Mouse (Mus musculus) 416B (cell line): Measurements from ENCODE around the gene Fbln7.

Experiments used
- DNase-seq: peaks from one replicate; pipeline ENCODE4 v3.0.0; 2011; ENCODE audit warnings: low read depth

The Fbln7 gene

DNA sequence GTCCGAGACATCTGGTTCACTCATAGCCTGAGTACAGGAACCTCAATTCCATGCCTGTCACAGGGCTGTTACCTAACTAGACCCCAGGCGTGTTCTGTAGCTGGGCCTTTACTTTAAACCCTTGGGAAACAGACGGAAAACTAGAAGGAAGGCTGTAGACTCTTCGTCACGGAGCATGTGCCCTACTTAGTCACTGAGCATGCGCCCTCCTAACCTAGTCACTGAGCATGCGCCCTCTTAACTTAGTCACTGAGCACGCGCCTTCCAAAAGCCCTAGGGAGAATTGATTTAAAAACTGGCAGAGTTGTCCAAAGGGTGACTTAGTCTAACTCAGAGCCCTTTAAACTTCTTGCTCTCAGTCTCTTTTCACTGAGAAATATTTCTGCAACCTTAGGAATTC, at the start of gene Fbln7:
Fbln7 (plus strand) TSS at position 346 of the 400 bp plus-strand sequence.
- DNase-seq: no peak

DNA sequence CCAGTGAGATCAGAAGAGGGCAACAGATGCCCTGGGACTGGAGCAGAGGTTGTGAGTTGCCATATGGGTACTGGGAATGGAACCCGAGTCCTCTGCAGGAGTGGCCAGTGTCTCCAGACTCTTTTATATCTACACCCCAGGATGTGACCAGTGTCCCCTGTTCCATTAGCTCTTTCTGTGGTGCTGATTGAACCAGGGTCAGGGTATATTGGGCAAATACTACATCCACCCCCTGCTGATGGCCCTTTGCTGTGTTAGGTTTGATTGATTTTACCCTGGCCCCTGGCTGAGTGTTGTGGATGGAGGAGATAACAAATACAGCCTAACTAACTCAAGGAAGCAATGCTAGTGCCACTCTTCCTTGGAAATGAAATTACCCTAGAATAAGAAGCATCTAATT, 46.5 kb upstream of the Fbln7 start:
- DNase-seq: no peak

DNA sequence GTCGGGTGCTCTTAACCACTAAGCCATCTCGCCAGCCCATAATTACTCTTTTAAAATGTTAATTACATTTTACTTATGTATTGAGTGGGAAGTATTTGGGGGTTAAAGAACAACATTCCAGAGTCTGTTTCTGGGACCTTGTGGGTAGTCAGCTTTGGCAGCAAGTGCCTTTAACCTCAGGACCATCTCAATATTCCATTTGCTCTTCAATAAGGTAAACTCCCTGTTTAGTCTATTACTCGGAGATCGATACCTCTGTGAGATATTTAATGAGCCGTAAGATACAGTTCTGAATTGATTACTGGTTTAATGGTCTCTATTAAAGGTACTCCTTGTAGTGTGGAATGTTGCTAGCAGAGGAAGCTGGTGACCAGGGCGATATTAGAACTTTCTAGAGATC, 45.9 kb upstream of the Fbln7 start:
- DNase-seq: no peak

DNA sequence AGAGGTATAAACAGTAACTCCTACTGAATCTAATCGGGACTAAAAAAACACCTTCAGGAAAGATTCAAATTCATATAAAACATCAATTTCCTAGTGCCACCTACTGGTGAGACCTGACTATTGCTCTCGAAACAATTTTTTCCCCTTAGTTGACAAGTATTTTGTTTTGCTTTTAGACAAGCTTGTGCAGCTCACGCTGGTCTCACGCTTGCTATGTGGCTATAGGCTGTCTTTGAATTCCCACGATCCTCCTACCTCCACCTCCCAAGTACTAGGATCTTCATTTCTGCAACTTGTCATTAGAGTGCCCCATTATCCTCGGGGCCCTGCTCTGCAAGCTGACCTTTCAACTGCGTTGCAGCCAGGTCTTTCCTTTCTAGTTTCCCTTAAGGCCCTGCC, 45.4 kb upstream of the Fbln7 start:
- DNase-seq: peak; percentile 94

DNA sequence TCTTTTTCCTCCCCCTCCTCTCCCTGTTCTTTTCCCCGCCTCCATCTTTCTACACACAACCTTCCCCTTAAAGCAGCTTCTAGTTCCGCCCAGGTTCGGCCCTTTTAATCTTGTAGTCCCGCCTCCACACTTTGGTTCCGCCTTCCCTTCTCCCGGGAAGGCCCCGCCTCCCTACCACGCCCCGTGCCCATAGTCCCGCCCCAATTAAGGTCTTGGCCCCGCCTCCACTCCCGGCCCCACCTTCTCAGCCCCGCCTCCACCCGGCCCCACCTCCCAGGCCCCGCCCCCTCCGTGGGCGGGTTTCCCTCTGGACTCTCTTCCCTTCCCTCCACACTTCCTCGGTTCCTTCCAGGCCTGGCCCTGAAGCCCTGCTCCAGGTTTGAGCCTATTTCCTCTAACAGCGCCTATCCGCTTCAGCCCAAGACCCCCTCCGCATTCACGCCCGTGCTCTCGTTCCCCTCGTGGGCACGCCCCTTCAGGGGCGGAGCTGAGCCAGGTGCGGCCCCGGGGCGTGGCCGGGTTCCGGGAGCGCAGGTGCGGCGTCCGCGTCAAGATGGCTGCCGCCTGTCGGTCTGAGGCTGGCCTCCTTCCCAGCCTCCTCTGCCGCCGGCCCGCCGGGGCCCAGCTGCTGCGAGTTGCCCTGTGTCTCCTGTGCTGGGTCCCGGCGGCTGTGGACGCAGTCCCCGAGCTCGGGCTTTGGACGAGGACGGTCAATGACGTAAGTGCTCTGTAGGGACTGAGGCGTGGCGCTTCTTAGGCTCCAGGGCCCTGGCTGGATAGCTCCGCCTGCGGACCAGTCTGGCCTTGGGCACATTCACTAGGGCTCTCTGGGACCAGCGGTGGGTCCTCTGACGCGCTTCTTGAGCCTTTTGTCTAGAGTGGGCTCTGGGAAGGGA, 44.7 kb upstream of the Fbln7 start, which contains the start of gene Tmem87b:
Tmem87b (plus strand) TSS at position 333 of the 896 bp plus-strand sequence.
- peak; percentile 99 for DNase-seq

DNA sequence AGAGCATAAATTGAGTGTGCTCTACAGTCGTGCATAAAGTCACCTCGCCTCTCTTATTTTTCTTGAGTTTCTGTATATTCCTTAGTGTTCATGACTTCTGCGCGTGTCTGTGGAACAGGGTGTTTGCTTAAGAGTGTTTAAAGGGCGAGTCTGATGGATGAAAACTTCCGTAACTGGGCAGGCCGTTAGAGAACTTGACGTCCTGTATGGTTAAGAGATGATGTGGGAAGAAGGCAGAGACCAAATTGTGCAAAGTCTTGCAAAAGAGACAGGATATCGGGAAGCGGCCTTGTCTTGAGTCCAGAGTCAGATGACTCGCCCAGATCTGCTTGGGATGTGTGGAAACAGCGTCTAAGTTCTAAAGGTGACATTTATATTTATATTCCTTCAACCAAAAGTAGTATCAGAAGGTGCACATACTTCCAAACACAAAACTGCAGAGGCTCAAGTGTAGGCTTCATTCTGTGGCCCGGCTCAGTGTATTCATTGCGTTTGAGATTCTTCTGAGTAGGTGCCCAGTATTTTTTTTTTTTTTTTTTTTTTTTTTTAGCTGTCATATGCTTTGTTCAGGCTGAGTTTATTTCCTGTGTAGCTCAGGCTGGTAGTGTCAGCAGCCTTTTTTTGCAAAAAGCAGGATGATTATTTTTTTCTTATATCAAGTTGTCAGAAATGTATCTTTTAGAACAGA, 43.7 kb upstream of the Fbln7 start:
- peak; percentile 78 for DNase-seq

DNA sequence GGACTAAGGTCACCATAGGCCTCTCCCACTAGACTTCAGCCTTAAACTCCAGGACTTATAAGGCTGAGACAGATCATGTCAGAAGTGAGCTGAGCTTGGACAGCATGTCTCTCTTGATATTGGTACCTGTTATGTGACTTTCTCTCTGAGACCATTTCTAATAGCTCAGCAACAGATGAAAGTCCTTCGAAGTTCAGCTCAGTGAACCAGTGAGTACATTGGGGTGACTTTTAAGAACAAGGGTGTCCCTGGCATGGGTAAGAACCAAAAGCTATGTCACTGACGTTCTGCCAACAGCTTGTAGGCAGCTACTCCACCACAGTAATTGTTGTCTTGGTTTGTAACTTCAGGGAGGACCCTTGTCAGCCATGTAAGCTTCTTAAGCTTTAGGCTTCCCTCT, 42.1 kb upstream of the Fbln7 start:
- DNase-seq: no peak

DNA sequence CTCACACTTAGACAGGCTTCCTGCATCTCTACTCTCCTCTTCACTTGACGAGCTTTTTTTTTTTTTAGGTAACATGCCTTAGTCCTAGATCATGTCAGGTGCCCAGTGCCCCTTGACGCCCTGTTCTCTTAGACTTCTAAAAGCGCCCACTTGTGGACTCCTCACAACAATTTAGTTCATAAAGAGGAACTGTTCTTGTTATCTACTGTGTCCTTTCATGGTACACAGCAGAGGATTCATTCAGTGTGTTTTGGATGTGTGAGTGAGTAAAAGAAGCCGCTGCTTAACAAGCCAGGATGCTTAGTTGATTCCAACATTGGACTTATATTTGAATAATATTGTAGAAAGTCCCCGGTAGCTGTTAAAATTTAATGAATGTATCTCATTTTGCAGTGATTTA, 38.9 kb upstream of the Fbln7 start:
- no peak for DNase-seq

- DNase-seq: no peak
These were observed 35.0 kb upstream of the Fbln7 start for GRCm38 (mm10) chr2:128827787-128828186.

DNA sequence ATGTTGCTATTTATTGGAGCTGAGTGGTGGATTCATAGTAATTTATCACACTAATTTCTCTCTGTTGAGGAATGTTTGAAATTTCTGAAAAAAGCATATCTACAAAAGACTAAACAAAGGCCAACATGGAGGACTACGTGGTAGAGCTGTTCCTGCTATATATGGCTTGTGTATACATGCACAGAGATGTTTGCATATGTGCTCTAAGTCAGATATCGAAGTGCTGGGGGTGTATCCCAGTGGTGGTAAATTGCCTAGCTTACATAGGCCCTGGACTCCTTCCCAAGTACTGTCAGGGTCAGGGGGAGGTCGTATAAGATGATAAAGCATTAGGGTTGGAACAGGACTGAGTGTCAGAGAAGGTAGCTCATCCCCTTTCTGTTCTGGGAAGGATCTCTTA, 30.2 kb upstream of the Fbln7 start:
- no peak for DNase-seq

GRCm38 (mm10) chr2:128833035-128833434, 29.7 kb upstream of the Fbln7 start:
- DNase-seq: peak; percentile 79

- DNase-seq: no peak
These were observed 29.3 kb upstream of the Fbln7 start for GRCm38 (mm10) chr2:128833435-128833834.

GRCm38 (mm10) chr2:128837531-128837930, 25.2 kb upstream of the Fbln7 start:
- DNase-seq: no peak

GRCm38 (mm10) chr2:128838611-128839010, 24.2 kb upstream of the Fbln7 start:
- no peak for DNase-seq

DNA sequence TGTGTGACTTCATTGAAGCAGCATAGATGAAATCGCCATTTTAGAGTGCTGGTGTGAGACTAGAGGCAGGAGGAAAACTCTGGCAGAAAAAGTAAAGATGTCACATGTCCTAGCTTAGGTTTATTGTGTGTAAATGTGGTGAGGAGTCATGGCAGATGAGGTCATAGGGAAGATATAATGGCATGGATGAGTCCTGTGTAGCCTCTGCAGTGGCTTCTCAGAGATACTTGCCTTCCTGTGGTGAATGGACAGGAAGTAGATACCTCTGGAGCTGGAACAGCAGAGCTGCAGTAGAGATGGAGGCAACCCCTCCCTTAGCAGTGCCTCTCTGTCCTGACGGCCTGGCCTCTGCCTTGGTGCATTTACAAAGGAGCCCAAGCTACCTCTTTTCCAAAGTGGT, 23.3 kb upstream of the Fbln7 start:
- peak; percentile 43 for DNase-seq

- DNase-seq: no peak
These were observed 20.3 kb upstream of the Fbln7 start for GRCm38 (mm10) chr2:128842437-128842836.

DNA sequence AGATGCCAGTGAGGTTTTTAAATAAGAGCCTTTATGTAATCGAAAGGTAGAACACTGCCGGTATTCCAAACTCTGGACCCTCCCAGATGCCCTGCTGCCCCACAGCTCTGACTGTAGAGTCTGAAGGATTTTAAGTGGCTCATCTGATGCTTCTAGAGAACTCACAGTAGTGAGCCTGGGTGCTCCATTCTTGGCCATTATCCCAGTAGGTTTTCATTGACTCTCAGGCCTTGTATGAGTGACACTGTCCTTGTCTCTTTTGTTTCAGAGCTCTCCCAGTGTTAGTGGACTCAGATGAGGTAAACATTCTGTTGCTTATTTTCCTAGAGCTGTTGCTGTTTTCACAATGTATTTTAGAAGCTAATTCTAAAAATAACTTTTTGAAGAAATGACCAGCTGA, 12.7 kb upstream of the Fbln7 start:
- no peak for DNase-seq

- peak; percentile 26 for DNase-seq
These were observed 6.1 kb upstream of the Fbln7 start for GRCm38 (mm10) chr2:128856673-128857072.

- DNase-seq: peak; percentile 49
These were observed 3.8 kb upstream of the Fbln7 start for GRCm38 (mm10) chr2:128858962-128859361.

GRCm38 (mm10) chr2:128859861-128860260, 2.9 kb upstream of the Fbln7 start:
- no peak for DNase-seq

DNA sequence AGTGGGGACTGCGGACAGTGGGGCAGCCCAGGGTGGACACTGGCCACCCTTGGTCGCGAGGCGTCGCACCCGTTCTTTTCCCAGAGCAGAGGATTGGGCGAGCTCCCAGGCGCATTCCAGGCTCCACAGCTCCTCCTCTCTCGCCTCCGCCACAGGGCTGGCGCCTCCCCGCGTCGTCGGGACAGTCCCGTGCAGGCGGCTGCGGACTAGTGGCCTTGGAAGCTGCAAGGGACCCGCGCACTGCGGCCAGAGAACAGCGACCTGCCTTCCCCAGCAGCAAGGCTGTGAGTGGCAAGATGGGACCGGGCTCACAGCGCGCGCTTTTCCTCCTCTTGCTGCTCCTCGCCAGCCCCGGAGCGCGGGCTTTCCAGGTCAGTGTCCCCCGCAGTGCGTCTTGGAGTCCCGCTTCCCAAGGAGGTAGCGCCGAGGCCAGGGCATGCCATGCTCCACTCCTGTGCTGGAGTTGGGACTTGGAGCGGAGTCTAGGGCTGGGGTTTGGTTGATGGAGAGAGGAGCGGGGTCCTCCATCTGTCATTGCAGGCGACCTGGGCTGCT, 1.1 kb downstream of the Fbln7 start:
- DNase-seq: no peak

DNA sequence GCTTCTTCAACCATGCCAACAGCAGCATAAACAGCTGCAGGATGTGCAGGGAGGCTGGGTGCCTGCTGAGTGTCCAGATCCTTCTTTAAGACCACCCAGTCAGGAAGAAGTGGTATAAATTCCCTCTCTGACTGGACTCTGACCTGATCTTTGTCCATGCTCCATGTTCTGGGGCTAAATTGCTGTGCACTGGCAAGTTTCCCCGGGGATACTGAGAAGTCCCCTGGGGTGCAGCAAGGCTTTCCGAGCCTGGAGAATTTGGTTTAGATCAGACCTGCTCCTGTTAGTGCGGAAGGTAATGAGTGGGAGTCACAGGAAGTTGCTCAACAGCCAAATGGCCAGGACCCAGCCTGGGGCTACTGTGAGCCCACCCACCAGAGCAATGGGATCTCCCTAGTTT, 2.3 kb downstream of the Fbln7 start:
- DNase-seq: no peak

DNA sequence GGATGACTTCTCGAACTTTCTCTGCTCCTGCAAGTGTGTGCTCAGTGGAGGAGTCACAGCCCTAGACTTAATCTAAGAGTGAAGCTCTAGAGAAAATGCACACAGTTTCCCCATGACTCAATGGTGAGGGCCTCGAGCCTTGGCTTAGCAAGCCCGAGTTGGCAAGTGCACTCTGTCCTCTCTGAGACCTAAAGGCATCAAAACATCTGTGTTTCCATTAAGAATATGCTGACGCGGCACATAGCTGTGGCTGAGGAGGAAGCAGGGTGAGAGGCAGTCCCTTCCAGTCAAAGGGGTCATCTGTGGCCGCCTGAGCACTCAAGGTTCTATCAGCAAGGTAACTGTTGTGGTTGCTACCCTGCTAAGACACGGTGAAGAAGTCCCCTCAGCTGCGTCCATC, 8.9 kb downstream of the Fbln7 start:
- no peak for DNase-seq
